ENCODE assay signal across 25 mouse cellular contexts in genomic region chr14:55735758-55736157, GRCm38 (mm10). TPM values are rescaled to one million over a fixed set of nuclear protein-coding genes. Genes with fewer than 3 reads are reported as not detected.
A peak's percentile ranks its signal among the peaks of the same experiment; 100 is the strongest.
DNase-seq lines count a peak whose midpoint lies in the region; ATAC-seq and TF ChIP-seq lines count a peak whose summit lies in the region.
"Had no signal": no experiment of that assay in that cellular context is flagged by ENCODE, and none has a peak within 500 bp of the region (broad histone marks: within the 10 kb centered on the region; RNA-seq: fewer than 3 reads in every experiment).

No protein-coding gene starts in this region.

- H3K9ac ChIP-seq in intestine, embryonic 14.5 days (ENCODE audit: low read length): no peak overlapping the region
- H3K9ac ChIP-seq in stomach, postnatal 0 days (ENCODE audit: low read length): no peak overlapping the region
- H3K9ac ChIP-seq: heart, embryonic 13.5 days; hindbrain, embryonic 15.5 days had no signal

- H3K36me3 ChIP-seq in spleen, adult 2 months (ENCODE audit: control insufficient read depth, insufficient read depth, low read length): peaks cover 11% of the 10 kb centered on the region
- peaks cover 27% of the 10 kb centered on the region for H3K36me3 ChIP-seq in intestine, embryonic 14.5 days (ENCODE audit: control insufficient read depth, insufficient read depth, low read length)
- H3K36me3 ChIP-seq in macrophage (ENCODE audit: inconsistent target): peaks cover 25% of the 10 kb centered on the region
- peaks cover 24% of the 10 kb centered on the region for H3K36me3 ChIP-seq in small intestine, adult 2 months (ENCODE audit: control insufficient read depth, insufficient read depth, low read length)
- 0 out of 2 replicates have a peak, but pooled peaks cover 2% of the 10 kb centered on the region for H3K36me3 ChIP-seq in stomach, postnatal 0 days (ENCODE audit: control insufficient read depth, insufficient read depth, low read length)

- no peak for TF ChIP-seq POLR2A in spleen, adult 2 months (IDR thresholded peaks at IDR 0.05; ENCODE audit: low read depth, low read length)
- TF ChIP-seq POLR2A in small intestine, adult 2 months (IDR thresholded peaks at IDR 0.05; ENCODE audit: low read depth, low read length): no peak

- no peak for ATAC-seq in intestine, embryonic 14.5 days (replicated peaks; ENCODE audit: low FRiP score, low TSS enrichment, low read depth)
- ATAC-seq in erythroblast, adult 5-6 weeks (replicated peaks; ENCODE audit: low FRiP score, poor library complexity, severe bottlenecking): no peak
- ATAC-seq in stomach, postnatal 0 days (ENCODE audit: low FRiP score, low TSS enrichment): no peak
- ATAC-seq: activated CD4-positive, CD25-positive, alpha-beta regulatory T cell, adult 4 months; forebrain, embryonic 14.5 days; Patski had no signal

- no peak for TF ChIP-seq CTCF in spleen, adult 2 months (IDR thresholded peaks at IDR 0.05; ENCODE audit: extremely low read depth, insufficient read depth, insufficient read length, insufficient replicate concordance)
- TF ChIP-seq CTCF in small intestine, adult 2 months (IDR thresholded peaks at IDR 0.05; ENCODE audit: extremely low read depth, insufficient read length, insufficient replicate concordance, low read depth, low read length): no peak
- no peak for TF ChIP-seq CTCF in stomach, postnatal 0 days (IDR thresholded peaks at IDR 0.05; ENCODE audit: low read depth)

- WGBS in spleen, adult 2 months: 51% methylated on average over 4 of the region's 4 CpGs
- 73% methylated on average over 4 of the region's 4 CpGs for WGBS in intestine, embryonic 14.5 days
- WGBS in macrophage (ENCODE audit: missing documents): 25% methylated on average over 4 of the region's 4 CpGs
- 18% methylated on average over 4 of the region's 4 CpGs for WGBS in small intestine, adult 2 months
- WGBS in stomach, postnatal 0 days: 78% methylated on average over 4 of the region's 4 CpGs

- H3K79me2 ChIP-seq in macrophage (ENCODE audit: inconsistent target): no peaks in the 10 kb centered on the region

- no peaks in the 10 kb centered on the region for H3K27me3 ChIP-seq in spleen, adult 2 months (ENCODE audit: control insufficient read depth, insufficient read depth, low read length)
- no peaks in the 10 kb centered on the region for H3K27me3 ChIP-seq in intestine, embryonic 14.5 days (replicated peaks; ENCODE audit: control insufficient read depth, insufficient read depth, low read length)
- no peaks in the 10 kb centered on the region for H3K27me3 ChIP-seq in small intestine, adult 2 months (ENCODE audit: control insufficient read depth, insufficient read depth, low read length)
- no peaks in the 10 kb centered on the region for H3K27me3 ChIP-seq in stomach, postnatal 0 days (ENCODE audit: control insufficient read depth, insufficient read depth, low read length)
- H3K27me3 ChIP-seq: hindbrain, embryonic 15.5 days; Patski had no signal

- no peaks in the 10 kb centered on the region for H3K9me3 ChIP-seq in intestine, embryonic 14.5 days (ENCODE audit: control insufficient read depth, low read length)
- no peaks in the 10 kb centered on the region for H3K9me3 ChIP-seq in stomach, postnatal 0 days (ENCODE audit: control insufficient read depth, low read length)
- H3K9me3 ChIP-seq: embryonic facial prominence, embryonic 10.5 days; forebrain, embryonic 10.5 days; heart, embryonic 13.5 days; hindbrain, embryonic 15.5 days had no signal

- no peak for DNase-seq in spleen, adult 2 months (ENCODE audit: low read depth in 1 of 2, low spot score in 2 of 2)
- DNase-seq in spleen, postnatal 10 days (ENCODE audit: low spot score in 2 of 2): no peak
- DNase-seq in intestine, embryonic 14.5 days (ENCODE audit: low spot score): no peak
- DNase-seq in thymus, postnatal 36 days: no peak
- no peak for DNase-seq in stomach, postnatal 0 days (ENCODE audit: low spot score)
- DNase-seq: adrenal gland, postnatal 14 days; cerebellum, adult 11-12 months; cerebellum, adult 9-10 months; cerebellum, postnatal 25 days; gastrocnemius, adult 2 months; gastrocnemius, postnatal 25 days; heart, adult 11 months; heart, postnatal 36 days had no signal

- TF ChIP-seq EP300 in stomach, postnatal 0 days (optimal IDR thresholded peaks at IDR 0.05): no peak

- H3K4me3 ChIP-seq in spleen, adult 2 months (ENCODE audit: extremely low read depth, insufficient read depth, insufficient read length): no peak overlapping the region
- no peak overlapping the region for H3K4me3 ChIP-seq in intestine, embryonic 14.5 days (ENCODE audit: low read depth, low read length)
- no peak overlapping the region for H3K4me3 ChIP-seq in macrophage (ENCODE audit: inconsistent target)
- H3K4me3 ChIP-seq in small intestine, adult 2 months (ENCODE audit: low read depth, low read length): no peak overlapping the region
- no peak overlapping the region for H3K4me3 ChIP-seq in stomach, postnatal 0 days (ENCODE audit: low read depth, low read length)
- H3K4me3 ChIP-seq: embryonic facial prominence, embryonic 10.5 days; erythroblast, embryonic 14.5 days; forebrain, embryonic 10.5 days; gastrocnemius, adult 2 months; heart, embryonic 13.5 days; hindbrain, embryonic 15.5 days had no signal

- H3K27ac ChIP-seq in spleen, adult 2 months (ENCODE audit: insufficient read depth, low read length): peak overlapping the region; percentile 48
- peak overlapping the region; percentile 22 for H3K27ac ChIP-seq in intestine, embryonic 14.5 days (ENCODE audit: low read depth)
- peak overlapping the region; percentile 47 for H3K27ac ChIP-seq in macrophage
- peak overlapping the region; percentile 52; the same call in 1 of the 2 replicates for H3K27ac ChIP-seq in small intestine, adult 2 months (ENCODE audit: insufficient read depth, low read depth, low read length)
- H3K27ac ChIP-seq in stomach, postnatal 0 days (replicated peaks): no peak overlapping the region
- H3K27ac ChIP-seq: embryonic facial prominence, embryonic 10.5 days; forebrain, embryonic 10.5 days; gastrocnemius, adult 2 months; heart, embryonic 13.5 days; hindbrain, embryonic 15.5 days had no signal

- no peak overlapping the region for H3K4me2 ChIP-seq in intestine, embryonic 14.5 days (ENCODE audit: low read length)
- H3K4me2 ChIP-seq in stomach, postnatal 0 days (replicated peaks; ENCODE audit: low read depth): no peak overlapping the region
- H3K4me2 ChIP-seq: heart, embryonic 13.5 days; hindbrain, embryonic 15.5 days had no signal

- no peaks in the 10 kb centered on the region for H3K4me1 ChIP-seq in spleen, adult 2 months (ENCODE audit: control insufficient read depth, insufficient read depth, insufficient read length)
- peaks cover 4% of the 10 kb centered on the region; the same call in 1 of the 2 replicates for H3K4me1 ChIP-seq in intestine, embryonic 14.5 days (replicated peaks; ENCODE audit: control insufficient read depth, insufficient read depth, low read length)
- peaks cover 32% of the 10 kb centered on the region; the same call in 1 of the 2 replicates for H3K4me1 ChIP-seq in small intestine, adult 2 months (ENCODE audit: control insufficient read depth, insufficient read depth, insufficient read length, low read length)
- no peaks in the 10 kb centered on the region for H3K4me1 ChIP-seq in stomach, postnatal 0 days (replicated peaks; ENCODE audit: control insufficient read depth, insufficient read depth)
- H3K4me1 ChIP-seq: embryonic facial prominence, embryonic 10.5 days; forebrain, embryonic 10.5 days; heart, embryonic 13.5 days; hindbrain, embryonic 15.5 days had no signal

RNA-seq across cellular contexts. Expression of gene Dhrs1, which starts 9.7 kb away (rescaled TPM):
- polyA plus RNA-seq in spleen, adult 2 months (2012; rRNA removed): 62.7 and 86.6 TPM in 2 replicates
- polyA plus RNA-seq in intestine, embryonic 14.5 days (2014; fragmentation: Nextera tagmentation; extraction: Ambion mirVana): 81.9 and 84.3 TPM in 2 replicates
- total RNA-seq in macrophage (2018; cell fraction: chromatin; rRNA removed): 10 to 100 TPM in 16 of 26 experiments, 1 to 10 TPM in 10; 2.4 to 54.9 (median 15.8) TPM
- total RNA-seq in macrophage (2018; cell fraction: cytosol; rRNA removed): 100 to 1,000 TPM in 25 of 26 experiments, 10 to 100 TPM in 1; 99.1 to 153 (median 123) TPM
- 10 to 100 TPM; 11.3 to 72.5 (median 41.3) TPM for total RNA-seq in macrophage (2018; cell fraction: nucleus; rRNA removed)
- polyA plus RNA-seq in macrophage (2018): 63.5 to 108 TPM (median 106 TPM) in 3 replicates
- polyA plus RNA-seq in small intestine, adult 2 months (2012; rRNA removed): 217 and 223 TPM in 2 replicates
- 22.4 and 27.1 TPM in 2 replicates for total RNA-seq in erythroblast, adult 5-6 weeks (2015; ENCODE audit: low replicate concordance)
- total RNA-seq in erythroblast, adult 5-6 weeks (2017; ENCODE audit: low replicate concordance): 3.9 and 14.9 TPM in 2 replicates
- 92.3 and 99.5 TPM in 2 replicates for polyA plus RNA-seq in stomach, postnatal 0 days (2015; fragmentation: Nextera tagmentation; extraction: Ambion mirVana)
- polyA plus RNA-seq: erythroblast, embryonic 14.5 days had no signal

RNA-seq across cellular contexts. Expression of gene Nop9, which starts 9.7 kb away (rescaled TPM):
- 15.1 and 17.2 TPM in 2 replicates for polyA plus RNA-seq in spleen, adult 2 months (2012; rRNA removed)
- polyA plus RNA-seq in intestine, embryonic 14.5 days (2014; fragmentation: Nextera tagmentation; extraction: Ambion mirVana): 42.8 and 45.0 TPM in 2 replicates
- 10 to 100 TPM in 16 of 26 experiments, 1 to 10 TPM in 10; 2.6 to 24.3 (median 11.7) TPM for total RNA-seq in macrophage (2018; cell fraction: chromatin; rRNA removed)
- 10 to 100 TPM in 25 of 26 experiments, 1 to 10 TPM in 1; 10.0 to 18.1 (median 15.1) TPM for total RNA-seq in macrophage (2018; cell fraction: cytosol; rRNA removed)
- total RNA-seq in macrophage (2018; cell fraction: nucleus; rRNA removed): 10 to 100 TPM in 13 of 26 experiments, 1 to 10 TPM in 13; 6.7 to 21.8 (median 10.0) TPM
- 9.3 to 22.6 TPM (median 12.9 TPM) in 3 replicates for polyA plus RNA-seq in macrophage (2018)
- 5.9 and 8.0 TPM in 2 replicates for polyA plus RNA-seq in small intestine, adult 2 months (2012; rRNA removed)
- total RNA-seq in erythroblast, adult 5-6 weeks (2015; ENCODE audit: low replicate concordance): 6.5 and 11.3 TPM in 2 replicates
- 3.7 and 3.9 TPM in 2 replicates for total RNA-seq in erythroblast, adult 5-6 weeks (2017; ENCODE audit: low replicate concordance)
- 16.8 and 19.8 TPM in 2 replicates for polyA plus RNA-seq in stomach, postnatal 0 days (2015; fragmentation: Nextera tagmentation; extraction: Ambion mirVana)

RNA-seq across cellular contexts. Expression of gene Rabggta, which starts 13.7 kb away (rescaled TPM):
- 47.3 and 62.6 TPM in 2 replicates for polyA plus RNA-seq in spleen, adult 2 months (2012; rRNA removed)
- polyA plus RNA-seq in intestine, embryonic 14.5 days (2014; fragmentation: Nextera tagmentation; extraction: Ambion mirVana): 29.7 and 32.7 TPM in 2 replicates
- 100 to 1,000 TPM in 3 of 26 experiments, 10 to 100 TPM in 23; 17.8 to 107 (median 48.7) TPM for total RNA-seq in macrophage (2018; cell fraction: chromatin; rRNA removed)
- 10 to 100 TPM in 24 of 26 experiments, 1 to 10 TPM in 2; 9.7 to 17.0 (median 13.4) TPM for total RNA-seq in macrophage (2018; cell fraction: cytosol; rRNA removed)
- total RNA-seq in macrophage (2018; cell fraction: nucleus; rRNA removed): 10 to 100 TPM in 25 of 26 experiments, 1 to 10 TPM in 1; 9.8 to 56.9 (median 30.2) TPM
- polyA plus RNA-seq in macrophage (2018): 7.5 to 16.7 TPM (median 12.4 TPM) in 3 replicates
- 28.1 and 43.5 TPM in 2 replicates for polyA plus RNA-seq in small intestine, adult 2 months (2012; rRNA removed)
- total RNA-seq in erythroblast, adult 5-6 weeks (2015; ENCODE audit: low replicate concordance): 2.3 and 5.4 TPM in 2 replicates
- 2.1 and 2.2 TPM in 2 replicates for total RNA-seq in erythroblast, adult 5-6 weeks (2017; ENCODE audit: low replicate concordance)
- polyA plus RNA-seq in stomach, postnatal 0 days (2015; fragmentation: Nextera tagmentation; extraction: Ambion mirVana): 25.7 and 27.3 TPM in 2 replicates

RNA-seq across cellular contexts. Expression of gene Tgm1, which starts 22.0 kb away (rescaled TPM):
- 23.3 and 33.9 TPM in 2 replicates for polyA plus RNA-seq in spleen, adult 2 months (2012; rRNA removed)
- polyA plus RNA-seq in intestine, embryonic 14.5 days (2014; fragmentation: Nextera tagmentation; extraction: Ambion mirVana): 1.3 and 1.6 TPM in 2 replicates
- 1 to 10 TPM in 21 of 26 experiments, under 1 TPM in 5; 0.25 to 5.7 (median 1.6) TPM for total RNA-seq in macrophage (2018; cell fraction: chromatin; rRNA removed)
- 1 to 10 TPM in 24 of 26 experiments, under 1 TPM in 2; 0.85 to 4.7 (median 1.9) TPM for total RNA-seq in macrophage (2018; cell fraction: cytosol; rRNA removed)
- total RNA-seq in macrophage (2018; cell fraction: nucleus; rRNA removed): 1 to 10 TPM in 23 of 26 experiments, under 1 TPM in 3; 0.58 to 5.7 (median 1.8) TPM
- 1.2 to 4.3 TPM (median 3.6 TPM) in 3 replicates for polyA plus RNA-seq in macrophage (2018)
- polyA plus RNA-seq in small intestine, adult 2 months (2012; rRNA removed): 0.62 and 0.89 TPM in 2 replicates
- 0.96 TPM in 1 of 2 replicates, not detected in the other for total RNA-seq in erythroblast, adult 5-6 weeks (2015; ENCODE audit: low replicate concordance)
- 0.14 and 0.85 TPM in 2 replicates for total RNA-seq in erythroblast, adult 5-6 weeks (2017; ENCODE audit: low replicate concordance)
- 79.0 and 80.6 TPM in 2 replicates for polyA plus RNA-seq in stomach, postnatal 0 days (2015; fragmentation: Nextera tagmentation; extraction: Ambion mirVana)
- total RNA-seq: gastrocnemius, postnatal 25 days had no signal
- polyA plus RNA-seq: activated CD4-positive, CD25-positive, alpha-beta regulatory T cell, adult 4 months had no signal

RNA-seq across cellular contexts. Expression of gene Cideb, which starts 22.5 kb away (rescaled TPM):
- polyA plus RNA-seq in spleen, adult 2 months (2012; rRNA removed): 0.33 and 0.46 TPM in 2 replicates
- polyA plus RNA-seq in intestine, embryonic 14.5 days (2014; fragmentation: Nextera tagmentation; extraction: Ambion mirVana): 5.4 and 8.1 TPM in 2 replicates
- total RNA-seq in macrophage (2018; cell fraction: chromatin; rRNA removed): under 1 TPM in 2 of 26 experiments, not detected in 24; 0.70 to 0.99 TPM
- under 1 TPM in 25 of 26 experiments, not detected in 1; 0.15 to 0.77 (median 0.41) TPM for total RNA-seq in macrophage (2018; cell fraction: cytosol; rRNA removed)
- under 1 TPM in 3 of 26 experiments, not detected in 23; 0.45 to 0.98 (median 0.54) TPM for total RNA-seq in macrophage (2018; cell fraction: nucleus; rRNA removed)
- 0.22 to 0.72 TPM (median 0.41 TPM) in 3 replicates for polyA plus RNA-seq in macrophage (2018)
- polyA plus RNA-seq in small intestine, adult 2 months (2012; rRNA removed): 309 and 797 TPM in 2 replicates
- 2.1 TPM in 1 of 2 replicates, not detected in the other for total RNA-seq in erythroblast, adult 5-6 weeks (2015; ENCODE audit: low replicate concordance)
- 0.94 TPM in 1 of 2 replicates, not detected in the other for total RNA-seq in erythroblast, adult 5-6 weeks (2017; ENCODE audit: low replicate concordance)
- 12.3 and 13.6 TPM in 2 replicates for polyA plus RNA-seq in stomach, postnatal 0 days (2015; fragmentation: Nextera tagmentation; extraction: Ambion mirVana)
- total RNA-seq: gastrocnemius, adult 2 months; gastrocnemius, postnatal 25 days had no signal
- polyA plus RNA-seq: activated CD4-positive, CD25-positive, alpha-beta regulatory T cell, adult 4 months; embryonic facial prominence, embryonic 10.5 days; hindbrain, embryonic 11.5 days had no signal
